Mouse (Mus musculus): ENCODE results near the gene Kif3c.
"Not testable (repeated sequence)": the region's sequence is repeated elsewhere in the genome, so short reads cannot be mapped to it uniquely, and the experiment has no call there.

The Kif3c gene

DNA sequence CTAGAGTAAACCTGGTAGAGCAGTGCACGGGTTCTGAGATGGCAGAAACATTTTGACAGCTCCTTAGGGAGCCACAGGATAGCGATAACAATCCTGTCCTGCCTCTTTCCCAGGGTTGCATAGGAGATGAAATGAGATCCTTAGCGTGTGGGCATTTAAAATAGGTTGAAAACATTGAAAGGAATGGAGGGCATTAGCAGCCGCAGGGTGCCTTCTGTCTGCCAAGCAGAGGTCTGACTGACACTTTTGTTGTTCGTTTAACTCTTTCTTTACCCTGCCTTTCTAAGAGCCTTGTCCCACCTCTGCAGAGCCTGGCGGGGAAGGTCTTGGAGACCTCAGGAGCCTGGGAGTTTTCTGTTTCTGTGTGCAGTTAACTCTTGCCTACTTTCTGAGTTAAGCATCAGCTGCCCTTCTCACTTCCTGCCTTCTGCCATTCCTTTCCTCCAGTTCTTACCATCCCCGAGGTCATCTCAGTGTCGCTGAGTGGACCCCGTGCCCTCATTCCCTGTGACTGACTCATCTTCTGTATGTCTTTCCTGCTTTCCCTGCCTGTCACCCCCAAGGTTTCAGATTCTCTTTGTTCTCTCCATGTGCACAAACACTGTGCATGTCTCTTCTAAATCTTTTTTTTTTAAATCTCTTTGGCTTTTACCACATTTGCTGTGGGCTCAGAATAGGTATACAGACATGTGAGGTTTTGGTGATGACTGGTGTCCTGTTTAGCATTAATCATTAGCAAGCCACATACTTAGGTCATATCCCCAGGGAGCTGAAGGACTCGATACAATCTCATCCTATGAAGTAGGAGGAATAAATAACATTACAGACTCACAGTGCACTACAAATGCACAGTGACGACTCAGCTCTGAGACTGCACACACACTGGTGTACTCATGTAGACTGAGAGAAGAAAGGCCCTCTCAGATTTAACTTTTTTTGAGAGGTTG is 6.3 kb downstream of the Kif3c start:
- peak in 1 of 2 experiments; percentile 29 for DNase-seq (ENCODE audit: low spot score in 2 of 2)

DNA sequence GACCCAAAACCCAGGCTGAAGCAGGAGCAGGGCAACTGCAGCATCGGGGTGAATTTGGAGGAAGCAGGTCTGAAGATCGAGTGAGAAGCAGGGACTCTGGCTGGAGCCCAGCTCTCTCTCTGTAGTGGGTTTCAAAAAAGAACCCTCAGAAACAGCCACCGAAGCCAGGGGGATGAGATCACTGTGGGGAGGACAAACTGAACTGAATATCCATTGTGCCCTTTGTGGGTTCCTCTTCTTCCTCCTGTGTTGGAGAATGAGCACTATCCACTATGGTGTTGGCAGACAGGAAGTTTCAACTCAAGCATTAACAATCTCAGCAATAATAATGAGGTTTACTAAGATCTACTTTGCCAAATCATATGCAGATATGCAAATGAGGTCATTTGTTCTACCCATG is 7.1 kb downstream of the Kif3c start:
- peak; percentile 60 to 65 for DNase-seq (ENCODE audit: low spot score in 2 of 2)

DNA sequence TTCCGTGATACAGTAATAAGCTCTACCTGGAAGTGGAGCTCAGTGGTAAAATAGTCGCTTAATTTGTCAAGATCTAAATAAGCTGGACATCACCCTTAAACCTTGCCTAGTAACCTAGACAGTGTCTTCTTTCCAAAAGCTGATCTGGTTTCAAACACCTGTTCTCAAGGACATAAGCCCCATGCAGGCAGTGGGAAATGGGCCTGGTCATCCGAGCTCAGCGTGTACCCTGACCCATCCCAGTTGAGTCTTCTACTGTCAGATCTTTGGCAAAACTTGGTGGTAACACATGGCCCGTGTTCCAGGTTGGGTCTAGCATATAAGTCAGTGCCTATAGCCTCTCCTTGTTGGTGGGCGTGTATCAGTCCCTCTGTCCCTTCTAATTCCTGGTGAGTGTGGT is 8.6 kb downstream of the Kif3c start:
- no peak for DNase-seq (ENCODE audit: low spot score in 2 of 2)

DNA sequence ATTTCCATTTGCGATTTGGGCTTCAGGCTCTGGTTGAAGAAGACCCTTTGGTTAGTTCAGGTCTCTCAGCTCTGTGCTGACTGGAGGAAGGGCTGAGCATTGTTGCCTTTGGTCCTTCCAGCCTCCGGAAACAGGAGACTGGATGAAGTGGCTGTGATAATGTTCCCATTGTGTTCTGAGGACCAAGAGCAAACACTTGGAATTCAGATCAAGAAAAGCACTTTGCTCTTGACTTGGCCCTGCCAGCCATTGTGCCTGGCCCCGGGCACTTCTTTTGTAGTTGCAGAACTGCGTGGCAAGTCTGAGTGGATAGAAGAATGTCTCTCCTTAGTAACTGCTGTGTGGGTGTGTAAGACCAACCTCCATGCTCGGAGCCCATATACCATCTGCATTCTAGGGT is 9.6 kb downstream of the Kif3c start:
- DNase-seq (ENCODE audit: low spot score in 2 of 2): no peak

DNA sequence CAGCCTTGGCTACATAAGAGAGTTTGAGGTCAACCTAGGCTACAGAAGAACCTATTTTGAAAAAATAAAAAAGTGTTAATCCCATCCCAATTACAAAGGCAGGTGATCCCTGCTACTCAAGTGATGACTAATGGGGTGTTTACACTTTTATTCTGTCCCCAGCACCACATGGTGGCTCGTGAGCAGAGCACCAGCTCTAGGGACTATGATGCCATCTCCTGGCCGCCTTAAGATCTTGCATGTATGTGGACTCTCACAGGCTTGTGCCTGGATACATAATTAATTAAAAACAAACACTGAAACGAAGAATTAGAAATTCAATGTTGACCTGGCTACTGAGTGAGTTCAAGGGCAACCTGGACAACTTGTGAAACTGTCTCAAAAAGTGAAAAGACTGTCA is 12.3 kb downstream of the Kif3c start:
- no peak for DNase-seq (ENCODE audit: low spot score in 2 of 2)

DNA sequence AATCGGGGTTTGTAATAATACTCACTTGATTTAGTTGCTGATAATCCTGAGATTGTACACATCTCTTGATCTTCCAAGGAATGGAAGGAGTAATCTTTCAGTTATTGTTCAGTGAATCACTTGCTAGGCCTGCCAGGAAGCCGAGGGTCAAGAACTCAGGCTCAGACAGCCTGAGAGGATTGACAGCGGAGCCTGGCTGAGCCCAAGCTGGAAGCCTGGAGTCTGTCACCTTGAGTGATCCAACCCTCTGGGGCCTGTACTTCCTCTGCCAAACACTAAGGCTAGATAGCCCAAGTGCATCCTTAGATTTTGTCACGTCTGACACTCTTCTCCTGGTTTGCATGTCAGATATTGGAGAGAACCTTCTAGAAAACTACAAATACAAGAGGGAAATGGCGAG is 12.8 kb downstream of the Kif3c start:
- DNase-seq (ENCODE audit: low spot score in 2 of 2): no peak

DNA sequence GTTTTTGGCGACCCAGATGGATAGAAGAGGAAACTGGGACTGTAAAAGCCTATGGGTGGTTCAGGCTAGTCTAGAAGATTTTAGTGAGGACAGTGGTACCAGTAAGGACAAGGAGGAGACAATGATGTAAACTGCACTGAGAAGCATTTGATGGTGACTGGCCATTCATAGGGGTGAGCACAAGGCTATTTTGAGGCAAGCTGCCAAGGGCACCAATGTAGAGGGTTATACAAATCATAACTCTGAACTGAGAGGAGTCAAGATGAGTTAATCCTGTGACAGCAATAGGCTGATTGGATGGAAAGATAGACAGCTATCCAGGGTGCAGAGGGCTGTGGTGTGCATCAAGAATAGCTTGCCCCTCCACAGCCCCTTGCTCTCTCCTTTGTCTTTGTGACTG is 19.9 kb downstream of the Kif3c start:
- no peak for DNase-seq (ENCODE audit: low spot score in 2 of 2)

DNA sequence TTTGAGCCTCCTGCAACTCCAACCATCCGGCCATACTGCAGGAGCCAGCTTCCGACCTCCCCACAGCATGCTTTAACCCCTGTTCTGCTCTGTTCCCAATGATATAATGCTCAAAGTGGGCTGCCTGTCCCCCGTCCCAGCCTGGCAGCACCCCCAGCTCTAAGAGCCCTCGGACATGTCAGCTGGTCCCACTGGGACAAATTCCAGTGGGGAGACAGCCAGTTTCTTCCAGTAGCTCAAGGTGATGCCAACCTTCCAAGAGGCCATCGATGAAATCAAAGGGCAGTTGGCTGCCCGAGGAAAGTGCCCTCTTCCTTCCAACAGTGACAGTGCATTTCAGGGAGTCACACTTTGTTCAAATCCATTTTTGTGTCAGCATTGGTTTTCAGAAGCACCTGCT is 20.3 kb downstream of the Kif3c start:
- DNase-seq (ENCODE audit: low spot score in 2 of 2): peak in 1 of 2 experiments; percentile 37

DNA sequence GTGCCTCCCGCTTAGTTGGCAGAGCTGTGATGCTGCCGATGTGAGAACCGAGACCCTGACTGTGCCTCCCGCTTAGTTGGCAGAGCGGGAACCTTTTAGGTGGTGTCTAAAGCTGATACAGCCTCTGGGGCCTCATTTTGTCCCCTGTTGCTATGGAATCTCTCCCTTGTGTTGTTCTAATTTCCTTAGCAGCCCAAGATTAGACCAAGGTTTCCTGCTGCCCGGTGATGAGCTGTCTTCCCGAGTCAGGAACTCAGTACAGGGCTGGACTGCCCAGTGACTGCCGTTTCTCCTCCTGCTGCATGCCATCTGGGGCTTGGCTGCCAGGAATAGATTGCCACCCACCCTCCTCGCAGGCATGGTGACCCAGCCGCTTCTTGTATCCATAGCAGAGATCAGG is 21.0 kb downstream of the Kif3c start:
- peak; percentile 48 to 64 for DNase-seq (ENCODE audit: low spot score in 2 of 2)

DNA sequence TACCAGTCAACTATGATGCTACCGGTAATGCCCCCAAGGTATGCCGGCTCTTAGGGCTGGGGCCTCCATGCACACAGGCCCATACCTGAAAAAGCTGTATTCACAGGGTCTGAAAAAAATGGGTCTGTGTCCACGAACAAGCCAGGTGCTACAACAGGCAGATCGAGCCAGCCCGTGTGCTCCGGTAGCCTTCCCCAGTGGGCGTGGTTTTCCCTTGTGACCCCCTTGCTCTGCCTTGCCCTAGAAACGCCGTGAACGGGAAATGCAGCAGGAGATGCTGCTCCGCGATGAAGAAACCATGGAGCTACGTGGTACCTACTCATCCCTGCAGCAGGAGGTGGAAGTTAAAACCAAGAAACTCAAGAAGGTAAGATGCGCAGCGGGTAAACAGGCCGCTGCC is 23.0 kb downstream of the Kif3c start:
- no peak for DNase-seq (ENCODE audit: low spot score in 2 of 2)

DNA sequence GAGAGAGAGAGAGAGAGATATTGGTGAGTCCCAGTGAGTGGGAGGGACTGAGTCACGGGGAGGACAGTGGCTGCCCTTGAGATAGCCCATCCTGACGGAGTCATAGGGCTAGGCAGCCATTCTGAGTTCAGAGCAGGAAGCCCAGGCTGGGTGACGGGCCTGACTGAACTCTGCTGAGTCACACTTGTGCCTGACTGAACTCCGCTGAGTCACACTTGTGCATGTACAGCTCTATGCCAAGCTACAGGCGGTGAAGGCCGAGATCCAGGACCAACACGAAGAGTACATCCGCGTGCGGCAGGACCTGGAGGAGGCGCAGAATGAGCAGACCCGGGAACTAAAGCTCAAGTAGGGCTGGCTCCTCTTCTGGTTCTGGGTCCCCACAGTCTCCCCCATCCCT is 24.5 kb downstream of the Kif3c start:
- peak in 1 of 2 experiments; percentile 28 for DNase-seq (ENCODE audit: low spot score in 2 of 2)

DNA sequence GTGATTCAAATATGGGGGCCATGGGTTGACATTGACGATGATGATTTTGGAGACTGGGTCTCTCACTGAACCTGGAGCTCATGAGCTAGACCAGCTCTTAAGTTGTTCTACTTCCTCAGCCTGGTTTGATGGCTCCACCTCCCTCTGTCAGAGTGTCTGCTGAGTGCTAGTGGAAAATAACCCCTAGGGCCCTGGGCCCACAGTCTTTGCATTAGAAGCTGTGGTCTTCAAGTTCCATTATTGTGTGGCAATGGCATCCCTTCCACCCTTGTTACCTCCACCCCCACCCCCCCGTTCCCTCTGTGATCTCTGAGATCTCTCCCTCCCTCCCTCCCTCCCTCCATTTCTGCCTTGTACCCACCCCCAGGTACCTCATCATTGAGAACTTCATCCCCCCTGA is 25.1 kb downstream of the Kif3c start:
- no peak for DNase-seq (ENCODE audit: low spot score in 2 of 2)

DNA sequence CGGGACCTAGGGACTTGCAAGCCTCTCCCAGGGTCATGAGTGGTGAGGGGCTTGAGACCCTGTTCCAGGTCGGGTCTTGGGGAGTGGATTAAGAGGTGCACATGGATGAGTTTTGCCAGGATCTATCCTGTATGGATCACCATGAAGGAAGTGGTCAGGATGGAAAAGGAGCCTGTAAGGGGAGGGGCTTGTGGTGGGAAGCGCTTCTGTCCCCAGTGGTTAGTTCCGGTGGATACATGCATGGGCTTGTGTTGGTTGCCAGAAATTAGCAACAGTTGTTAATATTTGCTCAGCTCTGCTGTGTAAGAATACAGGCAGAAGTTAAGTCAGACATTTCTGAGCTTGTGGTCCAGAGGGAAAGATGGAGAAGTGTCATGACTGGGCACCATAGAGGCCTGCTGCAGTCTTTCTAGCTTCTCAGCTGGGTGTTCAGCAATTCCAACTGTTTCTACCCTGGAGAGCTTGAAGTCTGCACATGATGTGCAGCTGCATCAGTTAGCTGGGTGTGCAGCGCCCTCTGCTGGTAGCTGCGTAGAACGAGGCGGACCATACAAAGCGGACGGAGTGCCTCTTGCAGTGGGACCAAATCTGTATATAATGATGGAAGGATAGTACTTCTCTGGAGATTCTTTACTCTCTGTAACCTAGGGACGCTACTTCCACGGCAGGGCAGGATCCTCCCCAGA is 25.8 kb downstream of the Kif3c start:
- peak; percentile 86 to 89 for DNase-seq (ENCODE audit: low spot score in 2 of 2)

DNA sequence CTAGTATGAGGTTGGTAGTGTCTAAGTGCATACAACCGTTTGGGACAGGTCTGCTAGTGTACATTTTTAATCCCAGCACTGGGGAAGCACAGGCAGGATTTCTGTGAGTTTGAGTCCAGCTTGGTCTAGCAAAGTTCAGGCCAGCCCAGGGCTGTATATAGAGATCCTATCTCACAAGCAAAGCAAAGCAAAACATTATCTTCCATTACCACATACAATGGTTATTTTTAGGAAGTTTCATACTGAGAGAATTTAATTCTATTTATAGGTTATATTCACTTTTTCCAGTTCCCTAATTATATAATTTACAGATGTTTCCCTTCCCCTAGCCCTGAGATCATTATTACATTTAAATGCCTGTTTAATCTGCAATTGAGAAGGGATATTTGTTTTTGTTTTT is 26.3 kb downstream of the Kif3c start:
- no peak for DNase-seq (ENCODE audit: low spot score in 2 of 2)

DNA sequence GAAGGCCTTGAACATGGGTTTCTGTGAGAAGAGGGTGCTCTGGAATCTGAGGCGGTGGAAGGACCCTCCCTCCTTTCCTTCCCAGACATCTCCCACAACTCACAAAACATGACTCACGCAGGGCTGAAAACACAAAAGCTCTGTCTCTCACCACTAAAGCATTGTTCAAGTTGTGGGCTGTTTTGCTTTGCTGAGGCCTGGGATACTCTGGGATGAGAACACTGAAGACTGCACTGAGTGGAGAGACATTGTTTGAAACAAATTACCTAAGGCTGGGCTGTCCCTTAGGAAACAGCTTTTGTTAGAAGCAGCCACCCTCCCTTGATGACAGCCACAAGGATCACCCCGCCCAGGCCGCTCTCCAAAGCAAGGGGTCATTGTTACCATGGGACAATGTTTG is 28.2 kb downstream of the Kif3c start:
- no peak for DNase-seq (ENCODE audit: low spot score in 2 of 2)

DNA sequence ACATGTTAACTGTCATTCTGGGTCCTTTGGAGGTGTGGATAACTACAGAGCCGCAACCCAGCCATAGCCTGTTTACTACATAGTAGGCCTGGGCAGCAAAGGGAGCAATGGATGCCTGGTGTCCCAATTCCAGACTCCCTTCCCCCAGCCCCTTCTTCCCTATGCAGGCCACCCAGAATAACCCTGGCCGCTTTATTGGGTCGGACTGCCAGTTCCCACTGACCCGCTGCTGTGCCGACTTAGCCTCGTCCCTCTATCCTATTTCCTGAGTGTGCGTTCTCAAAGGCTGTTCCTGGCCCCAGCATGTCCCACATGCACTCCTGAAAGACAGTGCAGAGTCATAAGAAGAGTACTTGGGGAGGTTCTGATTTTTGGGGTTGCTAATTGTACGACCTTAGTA is 32.0 kb downstream of the Kif3c start:
- DNase-seq (ENCODE audit: low spot score in 2 of 2): peak in 1 of 2 experiments; percentile 47

DNA sequence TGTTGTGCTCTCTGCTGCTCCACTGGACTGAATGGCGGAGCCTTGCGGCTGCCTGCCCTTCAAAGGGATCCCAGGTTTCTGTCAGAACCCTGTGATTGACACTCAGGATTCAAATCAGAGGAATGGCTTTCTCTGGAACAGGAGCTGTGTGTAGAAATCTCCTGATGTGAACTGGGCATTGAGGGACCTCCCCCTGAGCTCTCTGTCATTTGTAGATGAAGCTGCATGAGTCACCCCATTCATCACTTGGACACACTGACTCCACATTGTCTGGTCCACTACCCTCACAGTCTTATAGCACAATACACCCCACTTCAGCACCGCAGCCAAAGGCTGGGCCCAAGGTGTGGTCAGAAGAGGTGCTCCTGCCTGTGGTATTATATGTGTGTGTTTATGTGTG is 40.7 kb downstream of the Kif3c start:
- DNase-seq (ENCODE audit: low spot score in 2 of 2): not testable (repeated sequence)

DNA sequence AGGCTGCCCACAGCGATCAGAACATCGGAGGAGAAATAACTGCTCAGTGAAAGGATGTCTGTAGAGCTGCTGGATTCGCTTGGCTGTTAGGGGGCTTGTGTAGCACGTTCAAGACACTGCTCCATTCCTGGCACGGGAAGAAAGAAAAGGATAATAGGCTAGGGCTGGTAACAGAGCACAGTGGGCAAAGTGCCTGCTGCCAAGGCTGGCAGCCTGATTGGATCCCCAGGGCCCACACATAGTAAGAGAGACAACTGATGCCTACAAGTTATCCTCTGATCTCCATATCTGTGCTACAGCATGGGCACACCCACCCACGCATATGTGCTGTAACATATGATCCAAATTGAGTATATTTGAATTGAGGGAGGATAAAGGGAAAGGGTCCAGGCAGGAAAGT is 41.7 kb downstream of the Kif3c start:
- peak; percentile 61 to 76 for DNase-seq (ENCODE audit: low spot score in 2 of 2)

DNA sequence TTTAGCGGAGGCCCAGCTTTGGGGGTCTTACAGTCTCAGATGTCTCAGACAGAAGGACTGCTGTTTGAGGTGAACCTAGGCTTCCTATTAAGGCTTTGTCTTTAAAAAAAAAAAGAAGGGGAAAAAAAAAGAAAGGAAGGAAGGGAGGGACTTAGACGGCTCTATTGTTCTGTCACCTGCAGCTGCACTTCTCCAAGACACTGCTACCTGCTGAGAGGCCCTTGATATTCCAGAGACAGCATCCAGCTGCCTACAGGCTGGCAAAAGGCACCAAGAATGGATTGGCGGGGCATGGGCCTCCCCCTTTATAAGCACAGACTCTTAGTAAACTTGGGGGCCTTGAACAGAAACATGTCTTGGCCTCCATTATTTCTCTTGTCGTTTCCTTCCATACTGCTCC is 50.0 kb downstream of the Kif3c start:
- DNase-seq (ENCODE audit: low spot score in 2 of 2): no peak

DNA sequence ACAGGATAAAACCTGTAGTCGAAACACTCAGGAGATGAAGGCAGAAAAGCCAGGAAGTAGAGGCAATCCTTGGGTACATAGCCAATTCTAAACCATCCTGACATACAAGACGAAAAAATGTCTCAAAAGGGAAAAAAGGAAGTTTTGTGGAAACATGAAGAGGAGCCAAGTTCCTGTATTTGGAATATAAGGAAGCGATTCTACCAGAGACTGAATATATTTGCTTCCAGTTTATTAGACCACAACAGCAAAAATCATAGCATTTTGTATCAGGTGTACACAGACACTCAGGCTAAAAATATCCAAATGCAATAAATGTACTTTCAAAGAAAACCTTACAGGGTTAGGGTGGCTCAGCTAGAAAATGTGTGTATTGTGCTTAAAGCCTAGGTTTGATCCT is 53.8 kb downstream of the Kif3c start:
- DNase-seq (ENCODE audit: low spot score in 2 of 2): no peak

DNA sequence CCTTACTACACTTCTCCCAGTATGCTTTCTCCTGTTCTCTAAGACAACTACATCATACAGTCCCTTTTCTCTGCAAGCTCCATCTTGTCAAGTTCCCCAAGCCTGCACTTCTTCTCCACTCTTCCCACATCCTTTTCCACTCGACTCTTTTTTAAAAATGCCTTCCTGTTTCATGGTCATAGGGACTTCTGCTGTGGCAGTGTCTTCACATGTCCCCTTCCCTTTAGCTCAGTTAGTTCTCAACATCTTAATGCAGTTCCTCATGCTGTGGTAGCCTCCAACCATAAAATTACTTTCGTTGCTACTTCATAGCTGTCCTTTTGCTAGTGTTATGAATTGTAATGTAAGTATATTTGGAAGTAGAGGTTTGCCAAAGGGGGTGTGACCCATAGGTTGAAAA is 55.6 kb downstream of the Kif3c start:
- DNase-seq (ENCODE audit: low spot score in 2 of 2): peak in 1 of 2 experiments; percentile 1

DNA sequence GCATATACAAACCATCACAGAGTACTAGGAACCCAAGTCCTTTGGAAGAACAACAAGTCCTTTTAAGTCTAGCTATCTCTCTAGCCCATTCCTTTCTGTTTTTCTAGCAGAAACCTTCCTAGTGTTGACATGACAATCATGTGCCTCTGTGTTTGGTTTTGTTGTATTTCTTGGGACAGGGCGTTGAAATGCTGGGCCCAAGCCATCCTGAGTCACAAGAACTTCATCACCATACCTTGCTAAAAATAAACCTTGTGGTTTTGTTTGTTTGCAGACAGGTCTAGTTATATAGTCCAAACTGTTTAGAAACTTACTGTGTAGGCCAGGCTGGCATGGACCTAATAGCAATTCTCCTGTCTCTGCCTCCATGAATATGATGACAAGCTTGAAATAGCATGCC is 57.9 kb downstream of the Kif3c start:
- no peak for DNase-seq (ENCODE audit: low spot score in 2 of 2)

DNA sequence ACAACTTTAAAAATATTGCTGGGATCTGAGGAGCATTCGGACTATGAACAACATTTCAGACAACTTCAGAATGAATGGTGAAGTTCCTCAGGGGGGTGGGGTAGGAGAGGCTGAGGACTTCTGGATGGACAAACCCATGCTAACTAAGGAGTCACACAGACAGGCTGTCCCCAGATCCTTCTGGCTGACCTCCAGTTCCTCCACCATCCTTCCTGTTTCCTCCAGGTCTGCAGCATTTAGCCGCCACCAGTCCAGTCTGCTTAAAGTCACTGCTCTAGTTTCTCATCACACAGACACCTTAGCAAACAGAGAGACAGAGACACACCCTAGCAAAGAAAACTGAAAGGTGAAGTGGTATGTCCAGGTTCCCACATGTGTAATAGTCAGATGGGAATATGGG is 59.2 kb downstream of the Kif3c start:
- peak; percentile 49 to 51 for DNase-seq (ENCODE audit: low spot score in 2 of 2)
